Mouse (Mus musculus): Measurements from ENCODE around the gene Adamtsl3. TPM values are rescaled to one million over a fixed set of nuclear protein-coding genes. Genes with fewer than 3 reads are reported as not detected.
A peak's percentile ranks its signal among the peaks of the same experiment; 100 is the strongest.

Gene Adamtsl3
- polyA plus RNA-seq, 1 experiment: 0.20 TPM

GRCm38 (mm10) chr7:82501306-82501705, 165.8 kb downstream of the Adamtsl3 start:
- Histone ChIP-seq H3K4me1 (ENCODE audit: control insufficient read depth, insufficient read depth, low read length) (no peaks in the 10 kb centered on the region), H3K27ac (ENCODE audit: control insufficient read depth, insufficient read depth, low read depth, low read length, poor library complexity) (no peak overlapping the region), H3K4me3 (replicated peaks; ENCODE audit: control insufficient read depth, low read depth, low read length) (no peak overlapping the region)
- TF ChIP-seq POLR2A (IDR thresholded peaks at IDR 0.05; ENCODE audit: borderline replicate concordance, control insufficient read depth, low read depth, low read length) (no peak), CTCF (IDR thresholded peaks at IDR 0.05; ENCODE audit: control insufficient read depth, insufficient read depth, low read length) (no peak)
- WGBS: 77% methylated on average over 6 of the region's 6 CpGs

DNA sequence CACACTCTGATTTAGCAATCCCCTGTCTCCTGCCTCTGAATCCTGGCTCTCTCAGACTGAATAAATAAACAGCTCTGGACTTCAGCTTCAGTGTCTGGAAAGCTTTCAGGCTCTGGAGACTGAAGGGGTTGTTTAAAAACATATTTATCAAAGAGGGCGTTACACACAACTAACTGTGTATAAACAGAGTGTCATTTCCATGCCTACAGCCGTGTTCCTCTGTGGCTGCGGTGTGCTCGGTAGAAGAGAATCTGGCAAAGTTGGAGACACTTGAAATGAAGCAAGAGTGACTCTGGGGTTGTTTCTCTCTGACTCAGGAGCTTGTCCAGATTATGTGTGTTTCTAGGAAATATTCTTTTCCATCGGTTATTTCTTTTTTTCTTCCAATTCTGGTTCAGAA, 167.0 kb downstream of the Adamtsl3 start:
- Histone ChIP-seq H3K27ac (ENCODE audit: control insufficient read depth, insufficient read depth, low read depth, low read length, poor library complexity) (no peak overlapping the region), H3K4me1 (ENCODE audit: control insufficient read depth, insufficient read depth, low read length) (no peaks in the 10 kb centered on the region), H3K4me3 (replicated peaks; ENCODE audit: control insufficient read depth, low read depth, low read length) (no peak overlapping the region)
- TF ChIP-seq CTCF (IDR thresholded peaks at IDR 0.05; ENCODE audit: control insufficient read depth, insufficient read depth, low read length): no peak
- TF ChIP-seq POLR2A (IDR thresholded peaks at IDR 0.05; ENCODE audit: borderline replicate concordance, control insufficient read depth, low read depth, low read length): no peak
- WGBS: 69% methylated on average over 5 of the region's 5 CpGs

DNA sequence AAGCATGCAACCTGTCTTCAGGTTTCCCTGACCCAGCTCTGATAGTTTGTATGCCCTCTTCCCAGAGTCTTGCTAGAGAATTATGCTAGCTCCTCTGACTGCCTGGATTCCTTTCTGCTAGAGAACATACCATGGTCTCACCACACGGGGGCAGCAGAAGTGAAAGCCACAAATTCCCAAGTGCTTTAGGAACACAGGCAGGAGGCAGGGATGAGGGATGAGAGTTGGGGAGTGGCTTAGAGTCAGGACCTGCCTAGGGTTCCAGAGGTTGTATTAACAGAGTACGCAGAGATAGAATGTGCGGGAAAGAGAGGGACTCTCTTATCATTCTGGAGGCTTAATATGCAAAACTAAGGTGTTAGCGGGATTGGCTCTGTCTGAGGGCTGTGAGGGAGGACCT, 168.6 kb downstream of the Adamtsl3 start:
- H3K4me1 ChIP-seq (ENCODE audit: control insufficient read depth, insufficient read depth, low read length): no peaks in the 10 kb centered on the region
- TF ChIP-seq POLR2A (IDR thresholded peaks at IDR 0.05; ENCODE audit: borderline replicate concordance, control insufficient read depth, low read depth, low read length): no peak
- peak; percentile 49 for TF ChIP-seq CTCF (IDR thresholded peaks at IDR 0.05; ENCODE audit: control insufficient read depth, insufficient read depth, low read length)
- no peak overlapping the region for H3K4me3 ChIP-seq (replicated peaks; ENCODE audit: control insufficient read depth, low read depth, low read length)
- 49% methylated on average over 4 of the region's 4 CpGs for WGBS
- no peak overlapping the region for H3K27ac ChIP-seq (ENCODE audit: control insufficient read depth, insufficient read depth, low read depth, low read length, poor library complexity)

- H3K27ac ChIP-seq (ENCODE audit: control insufficient read depth, insufficient read depth, low read depth, low read length, poor library complexity): no peak overlapping the region
- WGBS: 79% methylated on average over 5 of the region's 5 CpGs
- TF ChIP-seq POLR2A (IDR thresholded peaks at IDR 0.05; ENCODE audit: borderline replicate concordance, control insufficient read depth, low read depth, low read length) (no peak), CTCF (IDR thresholded peaks at IDR 0.05; ENCODE audit: control insufficient read depth, insufficient read depth, low read length) (no peak)
- no peaks in the 10 kb centered on the region; the same call in 1 of the 2 replicates for H3K4me1 ChIP-seq (ENCODE audit: control insufficient read depth, insufficient read depth, low read length)
- H3K4me3 ChIP-seq (replicated peaks; ENCODE audit: control insufficient read depth, low read depth, low read length): no peak overlapping the region
Measured at GRCm38 (mm10) chr7:82530583-82530982, 195.1 kb downstream of the Adamtsl3 start.

GRCm38 (mm10) chr7:82531376-82531775, 195.9 kb downstream of the Adamtsl3 start:
- TF ChIP-seq CTCF (IDR thresholded peaks at IDR 0.05; ENCODE audit: control insufficient read depth, insufficient read depth, low read length) (no peak), POLR2A (IDR thresholded peaks at IDR 0.05; ENCODE audit: borderline replicate concordance, control insufficient read depth, low read depth, low read length) (no peak)
- Histone ChIP-seq H3K4me1 (ENCODE audit: control insufficient read depth, insufficient read depth, low read length) (no peaks in the 10 kb centered on the region; the same call in 1 of the 2 replicates), H3K4me3 (replicated peaks; ENCODE audit: control insufficient read depth, low read depth, low read length) (no peak overlapping the region), H3K27ac (ENCODE audit: control insufficient read depth, insufficient read depth, low read depth, low read length, poor library complexity) (no peak overlapping the region)
- WGBS: 75% methylated on average over 7 of the region's 7 CpGs

GRCm38 (mm10) chr7:82533188-82533587, 197.7 kb downstream of the Adamtsl3 start:
- no peaks in the 10 kb centered on the region; the same call in 1 of the 2 replicates for H3K4me1 ChIP-seq (ENCODE audit: control insufficient read depth, insufficient read depth, low read length)
- no peak for TF ChIP-seq POLR2A (IDR thresholded peaks at IDR 0.05; ENCODE audit: borderline replicate concordance, control insufficient read depth, low read depth, low read length)
- no peak for TF ChIP-seq CTCF (IDR thresholded peaks at IDR 0.05; ENCODE audit: control insufficient read depth, insufficient read depth, low read length)
- no peak overlapping the region for H3K4me3 ChIP-seq (replicated peaks; ENCODE audit: control insufficient read depth, low read depth, low read length)
- 60% methylated on average over 4 of the region's 4 CpGs for WGBS
- no peak overlapping the region for H3K27ac ChIP-seq (ENCODE audit: control insufficient read depth, insufficient read depth, low read depth, low read length, poor library complexity)

- Histone ChIP-seq H3K4me1 (ENCODE audit: control insufficient read depth, insufficient read depth, low read length) (no peaks in the 10 kb centered on the region; the same call in 1 of the 2 replicates), H3K4me3 (replicated peaks; ENCODE audit: control insufficient read depth, low read depth, low read length) (no peak overlapping the region), H3K27ac (ENCODE audit: control insufficient read depth, insufficient read depth, low read depth, low read length, poor library complexity) (no peak overlapping the region)
- no peak for TF ChIP-seq POLR2A (IDR thresholded peaks at IDR 0.05; ENCODE audit: borderline replicate concordance, control insufficient read depth, low read depth, low read length)
- TF ChIP-seq CTCF (IDR thresholded peaks at IDR 0.05; ENCODE audit: control insufficient read depth, insufficient read depth, low read length): no peak
- WGBS: 79% methylated on average over 12 of the region's 12 CpGs
Measured at GRCm38 (mm10) chr7:82533747-82534504, 198.4 kb downstream of the Adamtsl3 start.

DNA sequence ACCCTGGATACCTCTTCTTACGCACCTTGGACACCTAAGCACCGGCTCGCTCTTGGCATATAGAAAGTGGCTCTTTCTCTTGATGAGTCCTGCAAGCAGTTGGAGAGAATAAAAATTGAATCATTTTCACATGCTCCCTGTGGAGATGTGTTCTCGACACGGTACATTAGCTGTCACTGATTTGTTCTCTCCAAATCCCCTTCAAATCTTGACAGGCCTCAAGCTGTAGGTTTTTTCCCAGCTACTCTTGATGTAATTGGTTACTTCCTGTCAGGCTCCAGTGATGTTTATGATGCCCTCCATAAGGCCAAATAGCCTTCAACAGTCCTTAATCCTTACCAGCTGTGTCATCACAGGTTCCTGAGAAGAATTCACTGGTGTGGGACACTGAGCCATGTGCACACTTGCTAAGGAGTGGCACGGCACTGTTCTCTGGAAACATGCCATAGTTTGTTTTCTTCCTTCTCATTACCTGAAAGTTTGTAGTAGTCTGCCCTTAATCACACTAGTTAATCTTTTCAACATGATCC, 209.0 kb downstream of the Adamtsl3 start:
- WGBS: 83% methylated on average over 6 of the region's 6 CpGs
- H3K4me3 ChIP-seq (replicated peaks; ENCODE audit: control insufficient read depth, low read depth, low read length): no peak overlapping the region

More for the DNA sequence above, 209.0 kb downstream of the Adamtsl3 start:
- no peak for TF ChIP-seq POLR2A (IDR thresholded peaks at IDR 0.05; ENCODE audit: borderline replicate concordance, control insufficient read depth, low read depth, low read length)
- TF ChIP-seq CTCF (IDR thresholded peaks at IDR 0.05; ENCODE audit: control insufficient read depth, insufficient read depth, low read length): no peak
- Histone ChIP-seq H3K4me1 (ENCODE audit: control insufficient read depth, insufficient read depth, low read length) (no peaks in the 10 kb centered on the region), H3K27ac (ENCODE audit: control insufficient read depth, insufficient read depth, low read depth, low read length, poor library complexity) (no peak overlapping the region)

Data from bone marrow, adult 2 months (tissue).